Mouse (Mus musculus): ENCODE results near the gene Mycbpap. TPM values are rescaled to one million over a fixed set of nuclear protein-coding genes. Genes with fewer than 3 reads are reported as not detected.

Gene Mycbpap
- polyA plus RNA-seq, 1 experiment, result 7.6 TPM

DNA sequence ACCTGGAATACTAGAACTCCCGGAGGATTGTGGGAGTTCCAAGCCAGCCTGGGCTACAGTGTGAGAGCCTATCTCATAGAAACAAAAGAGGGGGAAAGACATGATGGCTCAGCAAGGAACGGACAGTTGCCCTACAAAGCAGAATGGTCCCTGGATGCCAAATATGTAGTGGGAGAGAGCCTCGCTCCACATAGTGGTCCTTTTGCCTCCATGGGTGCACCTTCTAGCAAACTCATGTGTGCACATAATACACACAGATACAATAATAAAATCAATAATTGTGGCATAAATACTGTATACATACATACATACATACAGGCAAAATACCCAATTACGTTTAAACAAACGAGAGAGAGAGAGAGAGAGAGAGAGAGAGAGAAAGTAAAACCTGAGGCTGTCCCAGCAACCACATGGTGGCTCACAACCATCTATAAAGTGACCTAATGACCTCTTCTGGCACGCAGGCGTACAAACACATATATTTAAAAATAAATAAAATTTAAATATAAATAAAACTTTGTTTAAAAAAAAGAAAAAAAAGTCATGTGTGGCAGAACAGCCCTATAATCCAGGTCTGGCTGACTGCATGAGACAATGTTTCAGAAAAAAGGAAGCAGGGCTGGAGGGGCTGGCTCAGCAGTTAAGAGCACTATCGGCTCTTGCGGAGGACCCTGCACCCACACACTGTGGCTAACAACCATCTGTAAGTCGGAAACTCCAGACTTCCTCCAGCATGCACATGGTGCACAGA lies 28.3 kb upstream of the Mycbpap start:
- no peak overlapping the region for H3K4me3 ChIP-seq (replicated peaks; ENCODE audit: extremely low read depth, low read depth, low read length)
- peaks cover 7% of the 10 kb centered on the region; the same call in 1 of the 2 replicates for H3K4me1 ChIP-seq (ENCODE audit: control insufficient read depth, insufficient read depth, low read length)
- no peak for TF ChIP-seq POLR2A (IDR thresholded peaks at IDR 0.05; ENCODE audit: borderline replicate concordance, extremely low read depth, low read depth, low read length)
- TF ChIP-seq CTCF (IDR thresholded peaks at IDR 0.05; ENCODE audit: insufficient read depth, low read length), result no peak
- WGBS, result 42% methylated on average over 10 of the region's 10 CpGs
- no peak for DNase-seq

DNA sequence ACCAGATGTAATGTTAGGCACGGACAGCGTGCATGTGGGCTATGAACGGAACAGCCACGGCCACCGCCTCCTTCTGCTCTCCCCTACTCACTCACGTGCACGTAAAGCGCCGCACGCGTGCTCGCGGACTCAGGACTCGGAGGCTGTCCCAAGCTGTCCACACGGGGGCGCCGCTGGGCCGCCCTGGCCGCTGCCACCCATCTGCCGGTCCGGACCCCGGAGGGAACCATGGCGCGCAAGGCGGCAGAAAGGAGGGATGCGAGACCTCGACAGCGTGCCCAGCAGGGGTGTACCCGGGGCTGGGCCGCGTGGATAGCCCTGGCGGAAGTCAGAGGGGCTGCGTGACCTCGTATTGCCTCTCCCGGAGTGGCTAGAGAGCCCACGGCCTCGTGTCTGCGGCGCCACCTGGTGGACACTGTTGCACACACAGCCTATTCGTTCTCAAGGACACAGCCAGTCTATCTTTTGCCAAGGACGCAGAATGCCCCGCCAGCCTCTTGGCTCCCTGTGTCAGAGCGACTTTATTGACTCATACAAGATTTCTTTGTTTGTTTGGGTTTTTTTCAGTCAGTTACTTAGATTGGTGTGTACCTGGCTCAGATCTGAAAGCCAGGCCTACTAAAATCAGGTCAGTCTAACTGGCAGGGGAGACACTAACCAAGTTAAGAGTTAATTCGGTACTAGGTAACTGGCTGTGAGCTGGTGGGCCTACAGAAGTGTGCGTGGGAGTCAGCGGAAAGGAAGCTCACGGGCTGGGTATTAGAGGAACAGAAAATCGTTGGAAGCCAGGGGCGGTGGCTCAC lies 27.5 kb upstream of the Mycbpap start, which contains the start of gene Rsad1:
TSS of gene Rsad1 (minus strand) at position 368 of the 803 bp plus-strand sequence.
- peak; percentile 75 for TF ChIP-seq CTCF (IDR thresholded peaks at IDR 0.05; ENCODE audit: insufficient read depth, low read length)
- TF ChIP-seq POLR2A (IDR thresholded peaks at IDR 0.05; ENCODE audit: borderline replicate concordance, extremely low read depth, low read depth, low read length), result peak; percentile 54; the same call in 1 of the 2 replicates
- WGBS, result 2% methylated on average over 49 of the region's 49 CpGs
- DNase-seq, result peak; percentile 97
- peaks cover 7% of the 10 kb centered on the region; the same call in 1 of the 2 replicates for H3K4me1 ChIP-seq (ENCODE audit: control insufficient read depth, insufficient read depth, low read length)
- peak within 1 kb of the TSS; percentile 76 for H3K4me3 ChIP-seq (replicated peaks; ENCODE audit: extremely low read depth, low read depth, low read length)

DNA sequence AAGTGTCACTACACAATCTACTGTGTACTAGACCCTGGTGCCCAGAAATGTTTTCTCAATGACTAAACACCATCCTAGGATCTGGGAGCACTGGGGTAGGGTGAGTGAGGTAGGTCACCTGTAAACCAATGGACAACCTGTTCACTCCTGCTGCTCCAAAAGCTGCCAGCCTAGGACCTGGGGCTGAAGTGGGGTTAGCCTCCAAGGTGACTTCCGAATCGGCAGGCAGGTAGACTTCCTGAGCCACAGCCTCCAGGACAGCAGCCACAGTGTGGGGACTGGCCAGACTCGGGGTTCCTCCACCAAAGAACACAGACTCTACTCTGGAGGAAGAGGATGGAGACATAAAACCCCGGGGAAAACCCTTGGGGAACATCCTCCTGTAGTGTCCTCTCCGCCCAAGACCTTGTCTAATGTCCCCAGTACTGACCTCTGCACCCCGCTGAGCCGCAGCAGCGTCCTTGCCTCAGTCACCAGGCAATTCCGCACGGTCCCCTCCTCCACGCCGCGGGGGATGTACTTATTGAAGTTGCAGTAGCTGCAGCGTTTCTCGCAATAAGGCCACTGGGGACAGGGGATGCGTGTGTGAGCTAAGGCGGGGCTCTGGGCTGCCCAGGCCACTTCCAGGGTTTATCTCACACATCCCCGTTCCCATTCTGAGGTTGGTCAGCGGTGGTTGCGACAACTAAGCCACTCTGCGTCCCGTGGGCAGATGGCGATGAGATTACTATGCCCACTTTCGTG lies 26.7 kb upstream of the Mycbpap start:
- Histone ChIP-seq H3K4me3 (replicated peaks; ENCODE audit: extremely low read depth, low read depth, low read length) (peak overlapping the region; percentile 76), H3K4me1 (ENCODE audit: control insufficient read depth, insufficient read depth, low read length) (peaks cover 7% of the 10 kb centered on the region; the same call in 1 of the 2 replicates)
- no peak for DNase-seq
- TF ChIP-seq CTCF (IDR thresholded peaks at IDR 0.05; ENCODE audit: insufficient read depth, low read length) (no peak), POLR2A (IDR thresholded peaks at IDR 0.05; ENCODE audit: borderline replicate concordance, extremely low read depth, low read depth, low read length) (no peak)
- WGBS, result 8% methylated on average over 24 of the region's 24 CpGs

GRCm38 (mm10) chr11:94547271-94547670 lies 25.7 kb upstream of the Mycbpap start:
- Histone ChIP-seq H3K4me1 (ENCODE audit: control insufficient read depth, insufficient read depth, low read length) (peaks cover 7% of the 10 kb centered on the region; the same call in 1 of the 2 replicates), H3K4me3 (replicated peaks; ENCODE audit: extremely low read depth, low read depth, low read length) (no peak overlapping the region)
- no peak for DNase-seq
- TF ChIP-seq POLR2A (IDR thresholded peaks at IDR 0.05; ENCODE audit: borderline replicate concordance, extremely low read depth, low read depth, low read length) (no peak), CTCF (IDR thresholded peaks at IDR 0.05; ENCODE audit: insufficient read depth, low read length) (no peak)
- 91% methylated on average over 6 of the region's 6 CpGs for WGBS

- TF ChIP-seq CTCF (IDR thresholded peaks at IDR 0.05; ENCODE audit: insufficient read depth, low read length), result no peak
- no peak for TF ChIP-seq POLR2A (IDR thresholded peaks at IDR 0.05; ENCODE audit: borderline replicate concordance, extremely low read depth, low read depth, low read length)
- Histone ChIP-seq H3K4me1 (ENCODE audit: control insufficient read depth, insufficient read depth, low read length) (peaks cover 7% of the 10 kb centered on the region; the same call in 1 of the 2 replicates), H3K4me3 (replicated peaks; ENCODE audit: extremely low read depth, low read depth, low read length) (no peak overlapping the region)
- 95% methylated on average over 5 of the region's 5 CpGs for WGBS
- no peak for DNase-seq
Observed at GRCm38 (mm10) chr11:94546381-94546780, 24.8 kb upstream of the Mycbpap start.

- H3K4me1 ChIP-seq (ENCODE audit: control insufficient read depth, insufficient read depth, low read length), result peaks cover 6% of the 10 kb centered on the region; the same call in 1 of the 2 replicates
- H3K4me3 ChIP-seq (replicated peaks; ENCODE audit: extremely low read depth, low read depth, low read length), result no peak overlapping the region
- WGBS, result 68% methylated on average over 18 of the region's 18 CpGs
- DNase-seq, result no peak
- no peak for TF ChIP-seq CTCF (IDR thresholded peaks at IDR 0.05; ENCODE audit: insufficient read depth, low read length)
Observed at GRCm38 (mm10) chr11:94544422-94544821, 22.9 kb upstream of the Mycbpap start.

GRCm38 (mm10) chr11:94543932-94544331 lies 22.4 kb upstream of the Mycbpap start:
- WGBS, result 10% methylated on average over 9 of the region's 9 CpGs
- H3K4me3 ChIP-seq (replicated peaks; ENCODE audit: extremely low read depth, low read depth, low read length), result no peak overlapping the region
- H3K4me1 ChIP-seq (ENCODE audit: control insufficient read depth, insufficient read depth, low read length), result peaks cover 5% of the 10 kb centered on the region; the same call in 1 of the 2 replicates
- TF ChIP-seq POLR2A (IDR thresholded peaks at IDR 0.05; ENCODE audit: borderline replicate concordance, extremely low read depth, low read depth, low read length) (no peak), CTCF (IDR thresholded peaks at IDR 0.05; ENCODE audit: insufficient read depth, low read length) (peak; percentile 93)
- peak; percentile 91 for DNase-seq

DNA sequence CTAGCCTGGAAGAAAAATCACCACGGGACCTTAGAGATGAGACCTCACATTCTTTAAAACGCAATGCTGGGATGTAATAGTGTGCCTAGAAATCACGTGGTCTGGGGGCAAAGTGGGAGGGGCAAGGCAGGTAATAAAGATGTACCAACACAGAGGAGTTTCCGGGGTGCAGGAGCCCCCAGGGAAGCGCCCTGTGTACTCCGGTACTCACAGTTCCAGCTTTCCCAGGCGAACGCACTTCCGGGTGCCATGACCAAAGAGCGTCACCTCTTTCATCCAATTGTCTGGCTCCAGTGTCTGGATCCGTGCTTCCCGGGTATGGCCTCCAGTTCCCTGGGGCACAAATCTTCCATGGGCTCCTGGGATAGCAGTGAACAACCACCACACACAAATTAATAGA lies 21.8 kb upstream of the Mycbpap start:
- 87% methylated on average over 12 of the region's 12 CpGs for WGBS
- TF ChIP-seq POLR2A (IDR thresholded peaks at IDR 0.05; ENCODE audit: borderline replicate concordance, extremely low read depth, low read depth, low read length) (no peak), CTCF (IDR thresholded peaks at IDR 0.05; ENCODE audit: insufficient read depth, low read length) (no peak)
- Histone ChIP-seq H3K4me1 (ENCODE audit: control insufficient read depth, insufficient read depth, low read length) (peaks cover 4% of the 10 kb centered on the region; the same call in 1 of the 2 replicates), H3K4me3 (replicated peaks; ENCODE audit: extremely low read depth, low read depth, low read length) (no peak overlapping the region)
- no peak for DNase-seq

DNA sequence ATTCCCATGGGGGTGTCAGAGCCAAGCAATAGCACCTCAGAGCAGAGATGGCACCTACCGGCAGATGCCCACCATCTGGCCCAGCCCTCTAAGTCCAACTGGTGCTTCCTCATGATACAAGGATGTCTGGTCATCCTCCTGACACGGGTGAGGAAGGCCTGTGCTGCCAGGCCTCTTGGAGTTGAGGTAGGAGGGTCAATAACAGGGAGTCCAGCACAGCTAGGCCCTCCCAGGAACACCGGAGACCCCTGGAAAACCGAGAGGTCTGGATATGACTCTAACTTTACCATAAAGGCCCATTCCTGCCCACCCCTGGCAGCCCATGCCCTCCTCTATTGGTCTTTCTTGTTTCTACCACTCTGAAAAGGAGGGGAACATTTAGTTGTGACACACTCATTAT lies 20.9 kb upstream of the Mycbpap start:
- H3K4me1 ChIP-seq (ENCODE audit: control insufficient read depth, insufficient read depth, low read length), result no peaks in the 10 kb centered on the region
- TF ChIP-seq POLR2A (IDR thresholded peaks at IDR 0.05; ENCODE audit: borderline replicate concordance, extremely low read depth, low read depth, low read length) (no peak), CTCF (IDR thresholded peaks at IDR 0.05; ENCODE audit: insufficient read depth, low read length) (no peak)
- no peak overlapping the region for H3K4me3 ChIP-seq (replicated peaks; ENCODE audit: extremely low read depth, low read depth, low read length)
- no peak for DNase-seq
- WGBS, result 85% methylated on average over 4 of the region's 4 CpGs

Measured in lung, adult 2 months (tissue).